Mouse (Mus musculus) small intestine, adult 2 months (tissue): ENCODE data around the gene Prkcb.

ENCODE experiments used
- CTCF ChIP-seq: fragments of 200-500 bp; IDR thresholded peaks from 2 replicates; pipeline ENCODE4 v1.5.1; 2012; ENCODE audit warnings: low read depth, mild to moderate bottlenecking, control low read depth, inconsistent platforms, low read length, moderate library complexity, mixed read lengths; ENCODE audit not compliant: insufficient replicate concordance, insufficient read length; ENCODE audit errors: extremely low read depth
- POLR2A ChIP-seq: fragments of 200-500 bp; IDR thresholded peaks from 2 replicates; pipeline ENCODE4 v1.6.1; 2012; ENCODE audit warnings: low read depth, mild to moderate bottlenecking, control low read depth, inconsistent platforms, low read length, moderate library complexity

GRCm38 (mm10) chr7:122596596-122597170, 308.1 kb downstream of the Prkcb start:
- TF ChIP-seq CTCF, result no peak
- TF ChIP-seq POLR2A, result no peak
